Mouse (Mus musculus): ENCODE data around the gene Grik5. TPM values are rescaled to one million over a fixed set of nuclear protein-coding genes. Genes with fewer than 3 reads are reported as not detected.

The Grik5 gene
- total and polyA plus RNA-seq, 2 experiments from 2014 or later = 14.8 to 142 TPM

GRCm38 (mm10) chr7:25089875-25090274, 17.7 kb upstream of the Grik5 start:
- Histone ChIP-seq H3K4me2 (ENCODE audit: low read depth, low read length) (no peak overlapping the region), H3K4me1 (ENCODE audit: insufficient read depth, low read length) (no peaks in the 10 kb centered on the region), H3K27ac (no peak overlapping the region), H3K9me3 (ENCODE audit: low read length) (no peaks in the 10 kb centered on the region), H3K4me3 (ENCODE audit: low read length) (no peak overlapping the region), H3K36me3 (ENCODE audit: insufficient read depth, low read length) (no peaks in the 10 kb centered on the region; the same call in 1 of the 2 replicates), H3K9ac (replicated peaks; ENCODE audit: low read length) (no peak overlapping the region), H3K27me3 (ENCODE audit: insufficient read depth, low read length) (no peaks in the 10 kb centered on the region)
- ATAC-seq (no peak), DNase-seq (ENCODE audit: low spot score) (no peak)
- 34% methylated on average over 10 of the region's 10 CpGs for WGBS
- no peak for TF ChIP-seq CTCF (IDR thresholded peaks at IDR 0.05; ENCODE audit: low read depth)

GRCm38 (mm10) chr7:25088968-25089367, 16.8 kb upstream of the Grik5 start:
- H3K4me3 ChIP-seq (ENCODE audit: low read length) = no peak overlapping the region
- no peaks in the 10 kb centered on the region for H3K27me3 ChIP-seq (ENCODE audit: insufficient read depth, low read length)
- no peak for TF ChIP-seq CTCF (IDR thresholded peaks at IDR 0.05; ENCODE audit: low read depth)
- no peak overlapping the region for H3K27ac ChIP-seq
- peaks cover 5% of the 10 kb centered on the region for H3K36me3 ChIP-seq (ENCODE audit: insufficient read depth, low read length)
- no peak for ATAC-seq
- no peak for DNase-seq (ENCODE audit: low spot score)
- no peaks in the 10 kb centered on the region for H3K9me3 ChIP-seq (ENCODE audit: low read length)
- no peak overlapping the region for H3K4me2 ChIP-seq (ENCODE audit: low read depth, low read length)
- WGBS = 37% methylated on average over 11 of the region's 11 CpGs
- no peaks in the 10 kb centered on the region for H3K4me1 ChIP-seq (ENCODE audit: insufficient read depth, low read length)
- no peak overlapping the region for H3K9ac ChIP-seq (replicated peaks; ENCODE audit: low read length)

GRCm38 (mm10) chr7:25088531-25088930, 16.4 kb upstream of the Grik5 start:
- no peak for TF ChIP-seq CTCF (IDR thresholded peaks at IDR 0.05; ENCODE audit: low read depth)
- no peaks in the 10 kb centered on the region for H3K4me1 ChIP-seq (ENCODE audit: insufficient read depth, low read length)
- ATAC-seq = no peak
- H3K4me3 ChIP-seq (ENCODE audit: low read length) = no peak overlapping the region
- no peak overlapping the region for H3K9ac ChIP-seq (replicated peaks; ENCODE audit: low read length)
- H3K27ac ChIP-seq = no peak overlapping the region
- H3K27me3 ChIP-seq (ENCODE audit: insufficient read depth, low read length) = no peaks in the 10 kb centered on the region
- WGBS = 14% methylated on average over 10 of the region's 10 CpGs
- no peak for DNase-seq (ENCODE audit: low spot score)
- peaks cover 9% of the 10 kb centered on the region for H3K36me3 ChIP-seq (ENCODE audit: insufficient read depth, low read length)
- no peaks in the 10 kb centered on the region for H3K9me3 ChIP-seq (ENCODE audit: low read length)
- H3K4me2 ChIP-seq (ENCODE audit: low read depth, low read length) = no peak overlapping the region

GRCm38 (mm10) chr7:25087972-25088371, 15.8 kb upstream of the Grik5 start:
- no peak for TF ChIP-seq CTCF (IDR thresholded peaks at IDR 0.05; ENCODE audit: low read depth)
- H3K27me3 ChIP-seq (ENCODE audit: insufficient read depth, low read length) = no peaks in the 10 kb centered on the region
- ATAC-seq = no peak
- H3K36me3 ChIP-seq (ENCODE audit: insufficient read depth, low read length) = peaks cover 12% of the 10 kb centered on the region
- H3K9me3 ChIP-seq (ENCODE audit: low read length) = no peaks in the 10 kb centered on the region
- WGBS = 40% methylated on average over 5 of the region's 5 CpGs
- no peak overlapping the region for H3K4me3 ChIP-seq (ENCODE audit: low read length)
- no peaks in the 10 kb centered on the region for H3K4me1 ChIP-seq (ENCODE audit: insufficient read depth, low read length)
- H3K27ac ChIP-seq = no peak overlapping the region
- no peak overlapping the region for H3K9ac ChIP-seq (replicated peaks; ENCODE audit: low read length)
- no peak overlapping the region for H3K4me2 ChIP-seq (ENCODE audit: low read depth, low read length)
- DNase-seq (ENCODE audit: low spot score) = no peak

- 56% methylated on average over 10 of the region's 10 CpGs for WGBS
- DNase-seq (ENCODE audit: low spot score) = no peak
- no peak overlapping the region for H3K4me2 ChIP-seq (ENCODE audit: low read depth, low read length)
- H3K27ac ChIP-seq = no peak overlapping the region
- H3K4me3 ChIP-seq (ENCODE audit: low read length) = no peak overlapping the region
- H3K9me3 ChIP-seq (ENCODE audit: low read length) = no peaks in the 10 kb centered on the region
- peak; percentile 37; the same call in 1 of the 2 replicates for ATAC-seq
- H3K36me3 ChIP-seq (ENCODE audit: insufficient read depth, low read length) = peaks cover 13% of the 10 kb centered on the region
- H3K27me3 ChIP-seq (ENCODE audit: insufficient read depth, low read length) = no peaks in the 10 kb centered on the region
- no peaks in the 10 kb centered on the region for H3K4me1 ChIP-seq (ENCODE audit: insufficient read depth, low read length)
- TF ChIP-seq CTCF (IDR thresholded peaks at IDR 0.05; ENCODE audit: low read depth) = no peak
- no peak overlapping the region for H3K9ac ChIP-seq (replicated peaks; ENCODE audit: low read length)
Observed at GRCm38 (mm10) chr7:25087256-25087912, 15.2 kb upstream of the Grik5 start.

DNA sequence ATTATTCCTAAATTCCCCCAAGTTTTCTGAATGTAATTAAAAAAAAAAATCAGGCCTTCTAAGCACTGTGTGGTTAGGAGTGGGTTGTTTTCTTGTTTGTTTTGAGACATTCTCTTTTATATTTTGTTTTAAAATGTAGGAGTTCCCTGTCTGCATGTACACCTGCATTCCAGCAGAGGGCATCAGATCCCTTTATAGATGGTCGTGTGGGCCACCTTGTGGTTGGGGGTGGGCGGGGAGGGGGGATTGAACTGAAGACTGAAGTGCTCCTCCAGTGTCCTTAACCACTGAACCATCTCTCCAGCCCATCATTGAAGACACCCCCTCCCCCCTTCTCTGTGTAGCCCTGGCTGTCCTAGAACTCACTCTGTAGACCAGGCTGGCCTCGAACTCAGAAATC, 14.5 kb upstream of the Grik5 start:
- Histone ChIP-seq H3K4me2 (ENCODE audit: low read depth, low read length) (no peak overlapping the region), H3K9me3 (ENCODE audit: low read length) (no peaks in the 10 kb centered on the region), H3K4me3 (ENCODE audit: low read length) (no peak overlapping the region), H3K27ac (no peak overlapping the region), H3K36me3 (ENCODE audit: insufficient read depth, low read length) (peaks cover 20% of the 10 kb centered on the region), H3K27me3 (ENCODE audit: insufficient read depth, low read length) (no peaks in the 10 kb centered on the region), H3K4me1 (ENCODE audit: insufficient read depth, low read length) (no peaks in the 10 kb centered on the region), H3K9ac (replicated peaks; ENCODE audit: low read length) (no peak overlapping the region)
- TF ChIP-seq CTCF (IDR thresholded peaks at IDR 0.05; ENCODE audit: low read depth) = peak; percentile 63
- WGBS = 45% methylated on average over 3 of the region's 3 CpGs
- DNase-seq (ENCODE audit: low spot score) (peak; percentile 46), ATAC-seq (no peak)

- H3K9me3 ChIP-seq (ENCODE audit: low read length) = no peaks in the 10 kb centered on the region
- H3K4me3 ChIP-seq (ENCODE audit: low read length) = no peak overlapping the region
- 81% methylated on average over 5 of the region's 5 CpGs for WGBS
- no peak overlapping the region for H3K27ac ChIP-seq
- no peak overlapping the region for H3K9ac ChIP-seq (replicated peaks; ENCODE audit: low read length)
- H3K27me3 ChIP-seq (ENCODE audit: insufficient read depth, low read length) = no peaks in the 10 kb centered on the region
- H3K4me2 ChIP-seq (ENCODE audit: low read depth, low read length) = no peak overlapping the region
- DNase-seq (ENCODE audit: low spot score) (no peak), ATAC-seq (no peak)
- no peaks in the 10 kb centered on the region for H3K4me1 ChIP-seq (ENCODE audit: insufficient read depth, low read length)
- peaks cover 41% of the 10 kb centered on the region for H3K36me3 ChIP-seq (ENCODE audit: insufficient read depth, low read length)
- TF ChIP-seq CTCF (IDR thresholded peaks at IDR 0.05; ENCODE audit: low read depth) = no peak
Observed at GRCm38 (mm10) chr7:25084621-25085020, 12.5 kb upstream of the Grik5 start.
